Mouse (Mus musculus) G1E (cell line): ENCODE results near the gene Gm6583. TPM values are rescaled to one million over a fixed set of nuclear protein-coding genes. Genes with fewer than 3 reads are reported as not detected.

ENCODE experiments used
- ATAC-seq: 2 replicates; pipeline ENCODE4 v1.8.0; 2016; ENCODE audit warnings: mild to moderate bottlenecking; ENCODE audit not compliant: insufficient number of reproducible peaks, poor library complexity, low FRiP score, severe bottlenecking; ENCODE audit errors: extremely low read depth
- DNase-seq: peaks from one replicate; pipeline ENCODE4 v3.0.0; 2012; ENCODE audit warnings: low spot score
- H3K27me3 ChIP-seq: 2 replicates; pipeline ENCODE4 v1.6.1; 2012; ENCODE audit warnings: mild to moderate bottlenecking, low read length, inconsistent platforms; ENCODE audit not compliant: insufficient read depth
- H3K36me3 ChIP-seq: replicated peaks from 2 replicates; pipeline ENCODE3; 2012; ENCODE audit warnings: mild to moderate bottlenecking, inconsistent platforms
- H3K4me1 ChIP-seq: 2 replicates; pipeline ENCODE4 v1.6.1; 2012; ENCODE audit warnings: low read depth, low read length, inconsistent platforms, mixed read lengths; ENCODE audit not compliant: insufficient read depth
- H3K4me3 ChIP-seq: 2 replicates; pipeline ENCODE4 v1.5.1; 2012; ENCODE audit warnings: low read depth, mild to moderate bottlenecking, inconsistent platforms, low read length, moderate library complexity, mixed read lengths
- H3K9me3 ChIP-seq: replicated peaks from 2 replicates; pipeline ENCODE4 v1.6.1; 2012; ENCODE audit warnings: inconsistent platforms
- CTCF ChIP-seq: IDR thresholded peaks from 2 replicates; pipeline ENCODE4 v1.5.1; 2012; ENCODE audit warnings: low read depth, low read length, inconsistent platforms, mixed read lengths
- GATA1 ChIP-seq: IDR thresholded peaks from 2 replicates; pipeline ENCODE4 v1.6.1; 2012; ENCODE audit warnings: borderline replicate concordance, low read length, inconsistent platforms, mixed read lengths
- GATA2 ChIP-seq: IDR thresholded peaks from 2 replicates; pipeline ENCODE4 v1.6.1; 2012; ENCODE audit warnings: low read depth, low read length, inconsistent platforms, borderline replicate concordance
- POLR2AphosphoS5 ChIP-seq: IDR thresholded peaks from 2 replicates; pipeline ENCODE4 v1.6.1; 2012; ENCODE audit warnings: low read depth, low read length, inconsistent platforms; ENCODE audit not compliant: insufficient replicate concordance
- TAL1 ChIP-seq: conservative IDR thresholded peaks from 2 replicates; pipeline ENCODE4 v1.6.1; 2012; ENCODE audit warnings: low read depth, low read length, inconsistent platforms, mixed read lengths
- polyA plus RNA-seq: library from polyadenylated mRNA; stranded (reverse); fragments of >175 nt; gene quantifications from 2 replicates; pipeline ENCODE4 v1.2.3, GENCODE M21; 2012
- total RNA-seq, 2 experiments: library from RNA; stranded (forward) in 1 of 2; stranded (reverse) in 1 of 2; fragments of 200-1000 nt in 1 of 2; fragments of >200 nt in 1 of 2; fragmentation: Nextera tagmentation in 1 of 2; gene quantifications; 2 replicates each; pipeline ENCODE4 v1.2.3; 2014 to 2017

The Gm6583 gene
- total and polyA plus RNA-seq, 3 experiments, result not detected

DNA sequence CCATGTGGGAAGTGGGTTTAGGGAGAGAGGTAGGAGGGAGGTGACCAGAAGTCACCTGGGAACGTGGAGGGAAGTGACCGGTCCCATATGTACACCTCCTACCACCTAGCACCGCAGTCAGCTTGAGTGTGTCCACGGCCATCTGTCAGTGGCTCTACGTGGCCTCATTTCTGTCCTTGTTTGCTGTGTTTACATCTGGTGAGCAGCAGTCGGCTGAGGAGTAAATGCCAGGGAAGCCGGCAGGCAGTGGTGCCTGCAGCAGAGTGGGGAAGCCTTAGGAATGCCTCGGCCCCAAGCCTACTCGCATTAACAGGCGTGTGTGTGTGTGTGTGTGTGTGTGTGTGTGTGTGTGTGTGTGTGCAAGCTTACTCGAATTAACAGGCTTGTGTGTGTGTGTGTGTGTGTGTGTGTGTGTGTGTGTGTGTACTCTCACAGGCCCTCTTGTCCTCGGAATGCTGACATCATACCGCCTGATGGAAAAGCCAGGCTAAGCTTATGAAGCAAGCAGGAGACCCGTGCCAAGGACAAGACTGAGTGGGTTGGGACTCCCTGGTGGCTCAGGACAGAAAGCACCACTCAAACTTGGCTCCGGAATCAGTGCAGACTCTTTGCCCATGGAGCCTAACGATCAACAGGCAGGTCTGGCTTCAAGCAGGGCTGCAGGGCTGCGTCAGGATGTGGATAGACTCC is 27.0 kb upstream of the Gm6583 start:
- no peak for ATAC-seq
- no peak overlapping the region for H3K4me3 ChIP-seq
- peaks cover 5% of the 10 kb centered on the region for H3K27me3 ChIP-seq
- peaks cover 17% of the 10 kb centered on the region for H3K4me1 ChIP-seq
- no peak for DNase-seq
- no peak for TF ChIP-seq GATA2
- no peak for TF ChIP-seq TAL1
- no peak for TF ChIP-seq CTCF
- no peak for TF ChIP-seq POLR2AphosphoS5
- TF ChIP-seq GATA1, result no peak
- no peaks in the 10 kb centered on the region for H3K9me3 ChIP-seq
- peaks cover 39% of the 10 kb centered on the region for H3K36me3 ChIP-seq

DNA sequence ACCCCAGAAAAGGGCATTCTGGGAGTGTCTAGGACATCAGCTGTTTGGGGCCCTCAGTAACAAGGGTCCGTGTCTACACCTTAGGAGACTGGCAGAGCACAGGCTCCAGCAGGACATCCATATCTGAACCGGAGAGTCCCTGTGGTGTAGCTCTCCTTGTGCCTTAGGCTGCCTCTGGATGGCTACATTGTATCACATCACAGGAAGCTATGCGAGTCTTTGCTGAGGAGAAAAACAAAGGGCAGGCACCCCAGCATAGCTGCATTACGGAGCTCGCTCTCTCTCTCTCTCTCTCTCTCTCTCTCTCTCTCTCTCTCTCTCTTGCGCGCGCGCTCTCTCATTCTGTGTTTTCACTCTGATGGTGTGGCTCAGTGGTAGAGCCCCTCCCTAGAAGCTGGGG is 26.2 kb upstream of the Gm6583 start:
- peaks cover 46% of the 10 kb centered on the region for H3K36me3 ChIP-seq
- H3K27me3 ChIP-seq, result peaks cover 3% of the 10 kb centered on the region; the same call in 1 of the 2 replicates
- peaks cover 17% of the 10 kb centered on the region for H3K4me1 ChIP-seq
- TF ChIP-seq CTCF (no peak), TAL1 (no peak), GATA2 (no peak), POLR2AphosphoS5 (no peak), GATA1 (no peak)
- ATAC-seq (no peak), DNase-seq (no peak)
- no peak overlapping the region for H3K4me3 ChIP-seq
- no peaks in the 10 kb centered on the region for H3K9me3 ChIP-seq

DNA sequence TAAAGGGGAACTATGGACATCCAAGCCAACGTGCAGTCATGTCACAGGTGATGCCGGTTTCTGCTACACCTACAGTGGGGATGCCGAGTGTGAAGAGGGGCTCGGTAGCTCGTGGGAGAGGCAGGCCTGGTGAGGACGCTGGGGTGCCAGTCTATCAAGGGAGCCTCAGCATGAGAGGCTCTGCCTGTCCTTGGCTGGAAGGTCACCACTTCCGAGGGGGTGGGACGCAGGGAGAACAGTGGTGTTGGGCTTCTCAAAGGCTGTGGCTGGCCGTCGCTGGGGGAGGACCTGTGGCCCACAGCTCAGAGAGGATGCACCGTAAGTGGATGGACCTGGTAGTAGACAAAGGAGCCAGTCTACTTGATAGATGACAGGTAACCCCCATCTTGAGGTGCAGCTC is 25.3 kb upstream of the Gm6583 start:
- no peak for DNase-seq
- TF ChIP-seq GATA1, result no peak
- TF ChIP-seq CTCF, result no peak
- TF ChIP-seq TAL1, result no peak
- no peak for TF ChIP-seq POLR2AphosphoS5
- no peak for TF ChIP-seq GATA2
- Histone ChIP-seq H3K27me3 (peaks cover 3% of the 10 kb centered on the region; the same call in 1 of the 2 replicates), H3K36me3 (peaks cover 55% of the 10 kb centered on the region), H3K4me3 (no peak overlapping the region), H3K4me1 (peaks cover 14% of the 10 kb centered on the region), H3K9me3 (no peaks in the 10 kb centered on the region)
- no peak for ATAC-seq

DNA sequence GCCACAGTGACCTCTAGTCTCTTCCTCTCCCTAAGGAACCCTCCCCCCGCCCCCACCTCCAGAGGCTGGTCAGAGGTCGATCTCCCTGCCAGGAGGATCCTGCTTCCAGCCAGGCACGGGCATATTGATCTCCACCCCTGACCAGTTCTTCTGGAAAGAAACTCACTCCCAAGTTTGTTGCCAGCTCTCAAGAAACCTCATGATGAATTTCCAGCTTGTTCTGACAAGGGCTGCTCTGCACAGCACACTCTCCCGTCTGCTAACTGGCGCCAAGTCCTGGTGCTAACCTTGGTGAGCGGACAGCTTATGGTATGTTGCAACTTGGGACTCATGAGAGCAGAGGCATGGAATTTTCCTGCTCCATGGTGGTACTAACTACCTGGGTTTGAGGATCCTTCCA is 22.9 kb upstream of the Gm6583 start:
- TF ChIP-seq POLR2AphosphoS5 (no peak), GATA2 (no peak), TAL1 (no peak), GATA1 (no peak), CTCF (no peak)
- Histone ChIP-seq H3K4me3 (no peak overlapping the region), H3K4me1 (peaks cover 8% of the 10 kb centered on the region), H3K36me3 (peaks cover 79% of the 10 kb centered on the region), H3K27me3 (peaks cover 3% of the 10 kb centered on the region; the same call in 1 of the 2 replicates), H3K9me3 (no peaks in the 10 kb centered on the region)
- ATAC-seq (no peak), DNase-seq (no peak)

DNA sequence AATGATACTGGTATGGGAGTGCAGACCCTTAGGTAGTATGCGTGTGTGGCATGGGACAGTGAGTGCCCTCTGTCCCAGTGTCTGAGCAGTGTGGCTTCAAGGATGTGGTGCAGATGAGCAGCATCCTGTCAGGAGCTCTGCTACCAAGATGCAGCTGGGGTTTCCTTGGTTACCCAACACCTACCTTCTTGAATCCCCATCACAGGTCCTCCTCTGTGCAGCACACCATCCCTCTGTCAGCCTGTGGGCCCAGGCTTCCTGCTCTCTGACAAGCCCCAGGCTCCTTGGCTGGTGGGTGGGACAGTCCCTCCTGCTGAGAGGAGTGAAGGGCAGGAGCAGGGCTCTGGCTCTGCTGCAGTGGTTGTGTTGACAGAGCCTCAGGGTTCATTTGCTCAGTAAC is 21.5 kb upstream of the Gm6583 start:
- no peak for DNase-seq
- H3K9me3 ChIP-seq, result no peaks in the 10 kb centered on the region
- H3K36me3 ChIP-seq, result peaks cover 92% of the 10 kb centered on the region
- TF ChIP-seq GATA2 (no peak), GATA1 (no peak), POLR2AphosphoS5 (no peak), TAL1 (no peak), CTCF (no peak)
- H3K4me3 ChIP-seq, result no peak overlapping the region
- ATAC-seq, result no peak
- H3K27me3 ChIP-seq, result no peaks in the 10 kb centered on the region
- peaks cover 8% of the 10 kb centered on the region for H3K4me1 ChIP-seq

DNA sequence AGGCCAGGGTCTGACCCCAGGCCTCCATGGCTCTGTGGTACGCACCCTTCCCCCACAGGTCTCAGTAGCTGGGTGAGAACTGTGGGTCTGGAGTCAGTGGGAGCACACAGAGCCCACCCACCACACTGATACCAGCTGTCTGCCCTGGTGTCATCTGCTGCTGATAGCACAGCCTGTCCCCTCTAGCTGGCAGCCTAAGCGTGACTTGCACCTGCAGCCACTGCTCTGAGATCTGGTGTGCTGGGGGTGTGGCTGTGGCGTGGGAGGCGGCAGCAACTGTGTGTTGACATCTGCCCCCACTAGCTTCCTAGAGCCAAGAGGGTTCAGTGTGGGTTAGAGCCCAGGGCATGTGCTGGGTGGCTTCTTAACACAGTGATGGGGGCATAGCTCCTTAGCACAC is 20.3 kb upstream of the Gm6583 start:
- TF ChIP-seq POLR2AphosphoS5 (no peak), TAL1 (no peak), CTCF (no peak), GATA1 (no peak), GATA2 (no peak)
- Histone ChIP-seq H3K27me3 (no peaks in the 10 kb centered on the region), H3K4me1 (peaks cover 10% of the 10 kb centered on the region), H3K36me3 (peaks cover 99% of the 10 kb centered on the region), H3K4me3 (no peak overlapping the region), H3K9me3 (no peaks in the 10 kb centered on the region)
- ATAC-seq (no peak), DNase-seq (no peak)
